Mouse (Mus musculus) liver, embryonic 15.5 days (tissue): ENCODE measurements around the gene Slx4. TPM values are rescaled to one million over a fixed set of nuclear protein-coding genes. Genes with fewer than 3 reads are reported as not detected.
"Not testable (repeated sequence)": the region's sequence is repeated elsewhere in the genome, so short reads cannot be mapped to it uniquely, and the experiment has no call there.

Source experiments
- ATAC-seq: fragments of 200-750 bp; cut with Nextera tagmentation; 2 replicates; pipeline ENCODE4 v1.8.0; 2017; ENCODE audit warnings: moderate number of reproducible peaks, mild to moderate bottlenecking, moderate library complexity; ENCODE audit not compliant: insufficient read depth
- H3K27ac ChIP-seq: fragments of 300-500 bp; sonication (generic); replicated peaks from 2 replicates; pipeline ENCODE4 v1.5.1; 2015; ENCODE audit warnings: mild to moderate bottlenecking, inconsistent platforms
- H3K27me3 ChIP-seq: fragments of 300-500 bp; sonication (generic); 2 replicates; pipeline ENCODE4 v1.6.1; 2015; ENCODE audit warnings: mild to moderate bottlenecking, inconsistent platforms
- H3K36me3 ChIP-seq: fragments of 300-500 bp; sonication (generic); replicated peaks from 2 replicates; pipeline ENCODE4 v1.6.1; 2015; ENCODE audit warnings: moderate library complexity, mild to moderate bottlenecking, inconsistent platforms
- H3K4me1 ChIP-seq: fragments of 300-500 bp; sonication (generic); replicated peaks from 2 replicates; pipeline ENCODE4 v1.6.1; 2015; ENCODE audit warnings: inconsistent platforms
- H3K4me2 ChIP-seq: fragments of 300-500 bp; sonication (generic); 2 replicates; pipeline ENCODE4 v1.6.1; 2015; ENCODE audit warnings: moderate library complexity, mild to moderate bottlenecking, inconsistent platforms
- H3K4me3 ChIP-seq: fragments of 300-500 bp; sonication (generic); replicated peaks from 2 replicates; pipeline ENCODE4 v1.5.1; 2015; ENCODE audit warnings: mild to moderate bottlenecking, inconsistent platforms
- H3K9ac ChIP-seq: fragments of 300-500 bp; sonication (generic); 2 replicates; pipeline ENCODE4 v1.6.1; 2015; ENCODE audit warnings: moderate library complexity, mild to moderate bottlenecking, inconsistent platforms
- H3K9me3 ChIP-seq: fragments of 300-500 bp; sonication (generic); replicated peaks from 2 replicates; pipeline ENCODE4 v1.6.1; 2016; ENCODE audit warnings: inconsistent platforms
- WGBS: fragments of 180-500 bp; shearing (Covaris S2); methylation state at CpG from one replicate; pipeline ENCODE4 v1.1.7; 2015; ENCODE audit warnings: mixed read lengths; ENCODE audit not compliant: insufficient replicate concordance; 5-methylcytosine and 5-hydroxymethylcytosine counted together
- polyA plus RNA-seq: library from polyadenylated mRNA; unstranded; fragments of >200 nt; fragmentation: Nextera tagmentation; extraction: Ambion mirVana; gene quantifications from 2 replicates; pipeline ENCODE4 v1.2.1, GENCODE M21; 2015

Gene Slx4
- polyA plus RNA-seq, 1 experiment from 2014 or later = 6.3 TPM

DNA sequence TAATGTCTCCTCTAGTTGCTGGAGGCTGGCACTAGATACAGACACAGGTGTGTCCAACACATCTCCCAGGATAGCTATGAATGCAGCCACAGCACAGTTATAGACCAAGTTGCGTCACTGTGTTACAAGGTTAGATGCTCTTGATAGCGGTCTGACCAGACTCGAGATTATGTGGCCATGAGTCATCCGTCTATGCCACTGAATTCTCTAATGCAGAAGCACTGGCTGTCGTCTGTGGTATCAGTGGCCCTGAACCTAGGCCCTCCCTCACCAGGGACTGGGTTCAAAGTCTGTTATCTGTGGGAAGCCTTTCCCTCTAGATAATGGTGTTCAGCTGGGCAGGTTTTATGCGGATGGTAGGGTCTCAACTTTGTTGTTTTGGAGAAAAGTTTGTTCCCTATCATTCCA is 28.8 kb upstream of the Slx4 start:
- peaks cover 2% of the 10 kb centered on the region for H3K36me3 ChIP-seq
- peaks cover 42% of the 10 kb centered on the region for H3K4me1 ChIP-seq
- no peak overlapping the region for H3K9ac ChIP-seq
- WGBS = 22% methylated on average over 6 of the region's 6 CpGs
- no peaks in the 10 kb centered on the region for H3K9me3 ChIP-seq
- H3K27ac ChIP-seq = 0 out of 2 replicates have a peak overlapping the region, but pooled peaks have one; percentile 38
- H3K4me3 ChIP-seq = no peak overlapping the region
- no peaks in the 10 kb centered on the region for H3K27me3 ChIP-seq
- ATAC-seq = peak; percentile 37
- no peak overlapping the region for H3K4me2 ChIP-seq

DNA sequence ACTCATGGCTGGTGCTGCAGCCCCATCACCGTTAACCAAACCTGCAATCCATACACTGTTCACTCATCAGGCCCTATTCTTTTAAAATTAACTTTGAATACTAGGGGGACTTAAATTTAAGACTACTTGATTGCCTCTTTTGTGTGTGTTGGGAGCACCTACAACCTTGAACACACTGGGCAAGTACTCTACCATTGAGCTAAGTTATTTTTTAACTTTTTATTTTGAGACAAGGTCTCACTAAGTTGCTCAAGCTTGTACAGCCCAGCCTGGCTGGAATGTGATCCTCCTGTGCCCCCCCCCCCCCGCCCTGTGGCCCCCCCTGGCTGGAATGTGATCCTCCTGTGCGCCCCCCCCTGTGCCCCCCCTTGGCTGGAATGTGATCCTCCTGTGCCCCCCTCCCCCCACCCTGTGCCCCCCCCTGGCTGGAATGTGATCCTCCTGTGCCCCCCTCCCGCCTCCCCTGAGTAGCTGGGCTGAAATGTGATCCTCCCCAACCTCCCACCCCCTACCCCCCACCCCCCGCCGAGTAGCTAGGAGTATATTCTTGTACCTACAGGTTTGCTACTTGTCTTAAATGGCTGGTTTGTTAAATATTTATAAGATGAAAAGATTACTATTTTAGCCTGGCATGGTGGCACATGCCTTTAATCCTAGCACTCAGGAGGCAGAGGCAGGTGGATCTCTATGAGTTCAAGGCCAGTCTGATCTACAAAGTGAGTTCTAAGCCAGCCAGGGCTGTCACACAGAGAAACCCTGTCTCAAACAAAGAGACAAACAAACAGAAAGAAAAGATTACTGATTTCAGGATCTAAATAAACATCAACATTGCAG is 28.1 kb upstream of the Slx4 start:
- no peak for ATAC-seq
- H3K27me3 ChIP-seq = no peaks in the 10 kb centered on the region
- 0 out of 2 replicates have a peak overlapping the region, but pooled peaks have one; percentile 38 for H3K27ac ChIP-seq
- H3K9me3 ChIP-seq = no peaks in the 10 kb centered on the region
- no peak overlapping the region for H3K4me2 ChIP-seq
- H3K4me3 ChIP-seq = no peak overlapping the region
- 59% methylated on average over 5 of the region's 6 CpGs for WGBS
- no peaks in the 10 kb centered on the region for H3K36me3 ChIP-seq
- H3K9ac ChIP-seq = no peak overlapping the region
- H3K4me1 ChIP-seq = peaks cover 42% of the 10 kb centered on the region

DNA sequence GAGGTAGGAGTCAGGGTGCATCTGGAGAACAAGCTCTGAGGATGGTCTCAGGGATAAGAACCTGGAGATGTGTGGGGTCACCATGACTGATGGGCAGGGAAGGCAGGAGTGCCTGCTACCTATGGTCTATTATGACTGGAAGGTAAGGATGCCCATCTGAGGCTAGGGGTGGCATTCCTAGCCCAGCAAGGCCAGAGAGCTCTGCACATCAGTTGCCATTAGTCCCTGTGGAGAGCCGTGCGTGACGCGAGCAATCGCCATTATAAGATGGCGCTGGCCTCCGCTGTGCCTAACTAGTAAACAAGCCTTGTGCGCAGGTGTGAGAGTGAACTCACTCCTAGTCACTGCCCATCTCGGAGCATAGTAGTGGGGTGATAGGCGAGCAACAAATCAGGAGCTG is 26.9 kb upstream of the Slx4 start:
- no peak overlapping the region for H3K4me2 ChIP-seq
- no peaks in the 10 kb centered on the region for H3K36me3 ChIP-seq
- H3K9ac ChIP-seq = no peak overlapping the region
- H3K27ac ChIP-seq = no peak overlapping the region
- no peak overlapping the region for H3K4me3 ChIP-seq
- no peaks in the 10 kb centered on the region for H3K27me3 ChIP-seq
- peaks cover 42% of the 10 kb centered on the region for H3K4me1 ChIP-seq
- ATAC-seq = no peak
- H3K9me3 ChIP-seq = no peaks in the 10 kb centered on the region
- WGBS = 89% methylated on average over 10 of the region's 10 CpGs

DNA sequence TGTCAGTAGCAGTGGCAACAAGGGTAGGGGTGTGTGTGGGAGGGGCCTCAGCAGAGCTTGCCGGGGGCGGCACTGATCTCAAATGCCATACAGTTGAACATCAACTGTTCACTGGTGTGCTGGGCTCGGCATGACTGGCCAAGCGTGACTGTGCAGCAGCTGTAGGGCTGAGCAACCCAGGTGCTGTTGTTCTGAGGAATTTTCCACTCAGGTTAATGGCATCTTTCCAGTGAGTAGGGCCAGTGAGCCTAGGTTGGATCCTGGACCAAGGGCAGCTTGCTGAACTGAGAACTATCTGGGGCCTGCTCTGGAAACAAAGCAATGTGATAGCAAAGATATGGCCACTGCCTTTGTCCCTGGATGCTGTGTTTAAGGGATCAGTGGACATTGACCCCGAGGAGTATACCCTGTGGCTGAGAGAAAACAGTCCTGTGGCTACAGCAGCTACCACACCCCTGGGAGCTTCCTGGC is 25.8 kb upstream of the Slx4 start:
- H3K27ac ChIP-seq = no peak overlapping the region
- ATAC-seq = no peak
- 61% methylated on average over 5 of the region's 5 CpGs for WGBS

DNA sequence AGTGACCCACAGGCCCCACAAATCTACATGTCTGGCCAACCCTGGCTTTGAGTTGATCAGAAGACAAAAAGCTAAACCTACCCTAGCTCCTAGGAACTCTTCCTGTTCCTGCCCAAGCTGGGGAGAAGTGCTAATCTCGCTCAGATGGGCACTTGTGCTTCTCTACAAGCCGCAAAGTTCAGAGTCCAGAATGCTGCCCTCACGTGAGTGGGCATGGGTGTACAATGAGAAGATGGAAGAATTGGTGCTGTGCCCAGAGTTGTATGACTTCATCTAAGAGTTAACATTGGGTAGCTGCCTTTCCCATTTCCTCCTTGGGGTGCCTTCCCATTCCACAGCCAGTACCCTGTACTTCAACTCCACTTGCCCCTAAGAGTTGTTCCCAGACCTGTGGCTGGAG is 23.6 kb upstream of the Slx4 start:
- H3K9ac ChIP-seq = no peak overlapping the region
- H3K9me3 ChIP-seq = no peaks in the 10 kb centered on the region
- no peak for ATAC-seq
- H3K4me2 ChIP-seq = no peak overlapping the region
- 56% methylated on average over 3 of the region's 3 CpGs for WGBS
- H3K27ac ChIP-seq = no peak overlapping the region
- H3K36me3 ChIP-seq = no peaks in the 10 kb centered on the region
- H3K4me1 ChIP-seq = peaks cover 14% of the 10 kb centered on the region
- H3K27me3 ChIP-seq = no peaks in the 10 kb centered on the region
- no peak overlapping the region for H3K4me3 ChIP-seq

More for the DNA sequence above, 25.8 kb upstream of the Slx4 start:
- H3K9me3 ChIP-seq = no peaks in the 10 kb centered on the region
- no peaks in the 10 kb centered on the region for H3K36me3 ChIP-seq
- no peak overlapping the region for H3K9ac ChIP-seq
- H3K4me2 ChIP-seq = no peak overlapping the region
- H3K4me3 ChIP-seq = no peak overlapping the region
- H3K27me3 ChIP-seq = no peaks in the 10 kb centered on the region
- H3K4me1 ChIP-seq = peaks cover 35% of the 10 kb centered on the region

DNA sequence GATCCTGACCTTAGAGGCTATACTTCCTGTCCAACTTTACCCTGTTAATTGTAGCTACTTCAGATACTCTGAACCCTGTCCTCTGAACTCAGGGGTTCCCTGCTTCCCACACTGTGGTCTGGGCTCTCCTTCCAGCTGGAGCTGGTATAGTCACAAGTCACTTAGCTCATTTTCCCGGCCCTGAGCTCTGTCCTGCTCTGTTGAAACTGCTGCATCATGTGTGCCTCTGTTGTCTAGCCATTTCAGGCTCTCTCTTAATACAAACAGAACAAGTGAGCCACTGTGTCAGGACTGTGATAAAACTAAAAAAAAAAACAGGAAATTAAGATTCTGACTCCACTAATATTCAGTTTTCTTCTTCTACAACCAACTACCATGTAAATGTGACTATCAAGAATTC is 23.1 kb upstream of the Slx4 start:
- H3K9me3 ChIP-seq = no peaks in the 10 kb centered on the region
- no peak overlapping the region for H3K4me2 ChIP-seq
- no peaks in the 10 kb centered on the region for H3K36me3 ChIP-seq
- H3K27me3 ChIP-seq = no peaks in the 10 kb centered on the region
- H3K27ac ChIP-seq = no peak overlapping the region
- peaks cover 10% of the 10 kb centered on the region; the same call in 1 of the 2 replicates for H3K4me1 ChIP-seq
- WGBS = 32% methylated on average over 1 of the region's 1 CpGs
- no peak for ATAC-seq
- no peak overlapping the region for H3K9ac ChIP-seq
- no peak overlapping the region for H3K4me3 ChIP-seq

DNA sequence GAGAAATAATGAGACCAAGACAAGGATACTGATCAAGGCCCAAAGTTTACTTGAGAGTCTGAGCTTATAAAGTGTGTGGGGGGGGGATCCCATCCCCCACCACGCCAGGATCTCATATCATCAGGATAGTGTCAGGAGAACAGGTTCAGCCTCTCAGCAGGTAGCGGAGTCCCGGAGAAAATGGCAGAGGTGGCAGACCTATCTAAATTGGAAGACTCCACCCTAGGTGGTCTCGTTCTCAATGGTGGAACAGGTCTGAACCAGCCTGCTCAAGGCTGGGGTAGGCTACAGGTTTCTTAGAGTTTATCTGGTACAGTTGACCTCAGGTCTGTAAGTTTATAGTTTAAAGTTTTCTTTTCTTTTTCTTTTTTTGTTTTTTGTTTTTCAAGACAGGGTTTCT is 19.1 kb upstream of the Slx4 start:
- H3K9me3 ChIP-seq = no peaks in the 10 kb centered on the region
- H3K4me1 ChIP-seq = no peaks in the 10 kb centered on the region
- H3K4me3 ChIP-seq = no peak overlapping the region
- no peak overlapping the region for H3K4me2 ChIP-seq
- no peak overlapping the region for H3K9ac ChIP-seq
- peaks cover 3% of the 10 kb centered on the region; the same call in 1 of the 2 replicates for H3K27me3 ChIP-seq
- no peak overlapping the region for H3K27ac ChIP-seq
- H3K36me3 ChIP-seq = no peaks in the 10 kb centered on the region
- no peak for ATAC-seq
- 64% methylated on average over 4 of the region's 4 CpGs for WGBS

DNA sequence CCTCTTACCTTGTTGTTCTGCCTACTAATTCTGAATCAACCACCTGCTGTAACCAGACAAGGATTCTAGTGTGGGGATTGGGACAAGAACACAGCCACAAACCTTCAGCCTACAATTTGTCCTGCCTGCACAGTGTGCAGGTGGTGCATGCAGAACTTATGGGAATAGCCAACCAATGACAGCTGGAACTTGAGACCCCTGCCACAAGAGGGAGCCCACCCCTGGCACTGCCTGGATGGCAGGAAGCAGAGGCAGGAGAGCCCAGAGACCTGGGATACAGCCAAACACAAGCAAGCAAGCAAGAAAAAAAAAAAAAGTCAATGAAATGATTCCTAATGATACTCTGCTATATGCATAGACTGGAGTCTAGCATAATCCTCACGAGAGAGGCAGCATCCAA is 17.7 kb upstream of the Slx4 start:
- no peak for ATAC-seq
- H3K36me3 ChIP-seq = no peaks in the 10 kb centered on the region
- H3K27me3 ChIP-seq = peaks cover 3% of the 10 kb centered on the region; the same call in 1 of the 2 replicates
- 49% methylated on average over 1 of the region's 1 CpGs for WGBS
- no peaks in the 10 kb centered on the region for H3K4me1 ChIP-seq
- H3K4me3 ChIP-seq = no peak overlapping the region
- H3K9me3 ChIP-seq = no peaks in the 10 kb centered on the region
- no peak overlapping the region for H3K9ac ChIP-seq
- no peak overlapping the region for H3K4me2 ChIP-seq
- no peak overlapping the region for H3K27ac ChIP-seq

DNA sequence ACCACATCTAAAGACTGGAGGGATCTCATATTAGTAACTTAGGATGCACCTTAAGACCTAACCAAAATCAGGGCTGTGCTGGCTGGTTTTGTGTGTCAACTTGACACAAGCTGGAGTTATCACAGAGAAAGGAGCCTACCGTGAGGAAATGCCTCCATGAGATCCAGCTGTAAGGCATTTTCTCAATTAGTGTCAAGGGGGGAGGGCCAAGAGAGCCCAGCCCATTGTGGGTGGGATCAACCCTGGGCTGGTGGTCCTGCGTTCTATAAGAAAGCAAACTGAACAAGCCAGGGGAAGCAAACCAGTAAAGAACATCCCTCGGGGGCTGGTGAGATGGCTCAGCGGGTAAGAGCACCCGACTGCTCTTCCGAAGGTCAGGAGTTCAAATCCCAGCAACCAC is 13.9 kb upstream of the Slx4 start:
- H3K9me3 ChIP-seq, ATAC-seq, H3K4me2 ChIP-seq, H3K27ac ChIP-seq, H3K9ac ChIP-seq, H3K27me3 ChIP-seq, H3K36me3 ChIP-seq, H3K4me3 ChIP-seq: not testable (repeated sequence)
- 69% methylated on average over 6 of the region's 6 CpGs for WGBS
- peaks cover 15% of the 10 kb centered on the region for H3K4me1 ChIP-seq

DNA sequence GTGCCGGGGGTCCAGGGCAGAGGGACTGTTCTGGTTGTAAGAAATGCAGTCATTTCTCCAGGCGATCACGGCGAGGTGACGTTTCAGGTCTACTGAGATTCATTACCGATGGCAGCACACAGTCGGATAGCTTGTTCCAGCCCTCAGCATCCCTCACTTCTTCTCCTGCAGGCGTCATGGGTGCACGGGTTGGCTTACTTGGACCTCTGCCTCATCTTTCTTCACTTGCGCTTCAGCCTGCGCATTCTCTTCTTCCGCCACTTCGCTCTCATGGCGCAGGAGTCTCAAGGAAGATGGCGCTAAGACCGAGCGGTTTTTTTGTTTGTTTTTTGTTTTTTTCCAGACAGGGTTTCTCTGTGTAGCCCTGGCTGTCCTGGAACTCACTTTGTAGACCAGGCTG is 13.2 kb upstream of the Slx4 start:
- H3K4me2 ChIP-seq, H3K36me3 ChIP-seq, H3K9me3 ChIP-seq, ATAC-seq, H3K4me3 ChIP-seq, H3K27ac ChIP-seq, H3K27me3 ChIP-seq, H3K9ac ChIP-seq: not testable (repeated sequence)
- peaks cover 18% of the 10 kb centered on the region for H3K4me1 ChIP-seq
- WGBS = 71% methylated on average over 17 of the region's 17 CpGs

DNA sequence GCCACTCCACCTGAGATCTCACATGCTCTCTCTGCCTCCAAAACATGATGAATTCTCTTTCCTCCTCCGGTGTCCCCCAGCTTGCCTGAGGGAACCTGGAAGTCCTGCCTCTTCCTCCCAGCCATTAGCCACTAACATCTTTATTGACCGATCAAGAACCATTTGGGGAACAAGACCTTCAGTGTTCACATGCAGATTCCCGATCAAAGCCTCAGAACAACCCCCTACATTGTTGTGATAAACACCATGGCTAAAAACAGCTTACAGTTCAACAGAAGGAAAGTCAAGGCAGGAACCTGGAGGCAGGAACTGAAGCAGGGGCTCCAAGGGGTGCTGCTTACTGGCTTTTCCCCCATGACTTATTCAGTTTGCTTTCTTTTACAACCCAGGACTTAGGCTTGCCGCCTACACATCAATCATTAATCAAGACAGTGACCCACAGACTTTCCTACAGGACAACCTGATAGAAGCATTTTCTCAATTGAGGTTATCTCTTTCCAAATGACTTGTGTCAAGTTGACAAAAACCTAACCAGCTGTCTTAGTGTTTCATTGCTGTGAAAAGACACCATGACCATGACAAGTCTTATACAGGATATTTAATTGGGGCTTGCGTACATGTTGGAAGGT is 10.6 kb upstream of the Slx4 start:
- Histone ChIP-seq H3K27me3 (peaks cover 3% of the 10 kb centered on the region; the same call in 1 of the 2 replicates), H3K36me3 (no peaks in the 10 kb centered on the region), H3K9ac (no peak overlapping the region), H3K4me3 (no peak overlapping the region), H3K4me1 (peaks cover 21% of the 10 kb centered on the region), H3K9me3 (no peaks in the 10 kb centered on the region), H3K27ac (no peak overlapping the region), H3K4me2 (no peak overlapping the region)
- 74% methylated on average over 5 of the region's 5 CpGs for WGBS
- ATAC-seq = no peak
